Mouse (Mus musculus): ENCODE measurements at regions not wholly inside any gene's neighbourhood (a gene's known extent, or its start where the extent isn't known, plus 50 kb on each side); places are given as distances from the start of the nearest gene placed in this dataset.
"Not testable (repeated sequence)": the region's sequence is repeated elsewhere in the genome, so short reads cannot be mapped to it uniquely, and the experiment has no call there.

GRCm38 (mm10) chr7:29639591-29639990 lies 87.2 kb downstream of the Catsperg2 start:
- not testable (repeated sequence) for H3K9me3 ChIP-seq (replicated peaks; ENCODE audit: control insufficient read depth, low read length); H3K9ac ChIP-seq (ENCODE audit: low read length); H3K4me3 ChIP-seq (ENCODE audit: low read depth, low read length); H3K27ac ChIP-seq (ENCODE audit: low read depth, low read length); H3K27me3 ChIP-seq (replicated peaks; ENCODE audit: control insufficient read depth, insufficient read depth, low read length); DNase-seq (ENCODE audit: low spot score); H3K4me2 ChIP-seq (ENCODE audit: low read length); H3K4me1 ChIP-seq (ENCODE audit: control insufficient read depth, insufficient read depth, low read length); ATAC-seq; H3K36me3 ChIP-seq (ENCODE audit: control insufficient read depth, insufficient read depth, low read length)
- 68% methylated on average over 5 of the region's 5 CpGs for WGBS

- no peaks in the 10 kb centered on the region for H3K36me3 ChIP-seq (ENCODE audit: control insufficient read depth, insufficient read depth, low read length)
- DNase-seq (ENCODE audit: low spot score) (no peak), ATAC-seq (no peak)
- no peaks in the 10 kb centered on the region for H3K9me3 ChIP-seq (replicated peaks; ENCODE audit: control insufficient read depth, low read length)
- H3K4me2 ChIP-seq (ENCODE audit: low read length), result no peak overlapping the region
- no peaks in the 10 kb centered on the region for H3K4me1 ChIP-seq (ENCODE audit: control insufficient read depth, insufficient read depth, low read length)
- H3K27ac ChIP-seq (ENCODE audit: low read depth, low read length), result no peak overlapping the region
- 60% methylated on average over 1 of the region's 1 CpGs for WGBS
- H3K9ac ChIP-seq (ENCODE audit: low read length), result no peak overlapping the region
- H3K4me3 ChIP-seq (ENCODE audit: low read depth, low read length), result no peak overlapping the region
- no peaks in the 10 kb centered on the region for H3K27me3 ChIP-seq (replicated peaks; ENCODE audit: control insufficient read depth, insufficient read depth, low read length)
Observed at GRCm38 (mm10) chr7:29602356-29602755, 83.9 kb upstream of the Sipa1l3 start.

- Histone ChIP-seq H3K27me3 (replicated peaks; ENCODE audit: control insufficient read depth, insufficient read depth, low read length) (no peaks in the 10 kb centered on the region), H3K9me3 (replicated peaks; ENCODE audit: control insufficient read depth, low read length) (no peaks in the 10 kb centered on the region), H3K27ac (ENCODE audit: low read depth, low read length) (no peak overlapping the region), H3K36me3 (ENCODE audit: control insufficient read depth, insufficient read depth, low read length) (no peaks in the 10 kb centered on the region), H3K4me1 (ENCODE audit: control insufficient read depth, insufficient read depth, low read length) (no peaks in the 10 kb centered on the region), H3K4me2 (ENCODE audit: low read length) (no peak overlapping the region), H3K4me3 (ENCODE audit: low read depth, low read length) (no peak overlapping the region), H3K9ac (ENCODE audit: low read length) (no peak overlapping the region)
- ATAC-seq, result no peak
- 77% methylated on average over 6 of the region's 6 CpGs for WGBS
- no peak for DNase-seq (ENCODE audit: low spot score)
Observed at GRCm38 (mm10) chr7:29601337-29601736, 82.9 kb upstream of the Sipa1l3 start.

GRCm38 (mm10) chr7:29597291-29597690 lies 78.8 kb upstream of the Sipa1l3 start:
- H3K36me3 ChIP-seq (ENCODE audit: control insufficient read depth, insufficient read depth, low read length); ATAC-seq; H3K27me3 ChIP-seq (replicated peaks; ENCODE audit: control insufficient read depth, insufficient read depth, low read length); H3K9ac ChIP-seq (ENCODE audit: low read length); H3K27ac ChIP-seq (ENCODE audit: low read depth, low read length); H3K4me2 ChIP-seq (ENCODE audit: low read length); H3K4me1 ChIP-seq (ENCODE audit: control insufficient read depth, insufficient read depth, low read length); H3K4me3 ChIP-seq (ENCODE audit: low read depth, low read length); H3K9me3 ChIP-seq (replicated peaks; ENCODE audit: control insufficient read depth, low read length): not testable (repeated sequence)
- WGBS, result 36% methylated on average over 7 of the region's 7 CpGs
- peak; percentile 58 for DNase-seq (ENCODE audit: low spot score)

- Histone ChIP-seq H3K4me3 (ENCODE audit: low read depth, low read length) (no peak overlapping the region), H3K9me3 (replicated peaks; ENCODE audit: control insufficient read depth, low read length) (no peaks in the 10 kb centered on the region), H3K9ac (ENCODE audit: low read length) (no peak overlapping the region), H3K4me2 (ENCODE audit: low read length) (no peak overlapping the region), H3K27me3 (replicated peaks; ENCODE audit: control insufficient read depth, insufficient read depth, low read length) (no peaks in the 10 kb centered on the region), H3K27ac (ENCODE audit: low read depth, low read length) (no peak overlapping the region), H3K4me1 (ENCODE audit: control insufficient read depth, insufficient read depth, low read length) (no peaks in the 10 kb centered on the region), H3K36me3 (ENCODE audit: control insufficient read depth, insufficient read depth, low read length) (no peaks in the 10 kb centered on the region)
- ATAC-seq (no peak), DNase-seq (ENCODE audit: low spot score) (no peak)
- 79% methylated on average over 5 of the region's 5 CpGs for WGBS
Observed at GRCm38 (mm10) chr7:29578128-29578527, 59.7 kb upstream of the Sipa1l3 start.

GRCm38 (mm10) chr7:29575606-29576005 lies 57.2 kb upstream of the Sipa1l3 start:
- no peak for DNase-seq (ENCODE audit: low spot score)
- H3K27ac ChIP-seq (ENCODE audit: low read depth, low read length), result no peak overlapping the region
- WGBS, result 57% methylated on average over 1 of the region's 1 CpGs
- no peaks in the 10 kb centered on the region for H3K27me3 ChIP-seq (replicated peaks; ENCODE audit: control insufficient read depth, insufficient read depth, low read length)
- H3K4me3 ChIP-seq (ENCODE audit: low read depth, low read length), result no peak overlapping the region
- H3K9me3 ChIP-seq (replicated peaks; ENCODE audit: control insufficient read depth, low read length), result 0 out of 2 replicates have a peak, but pooled peaks cover 2% of the 10 kb centered on the region
- H3K4me1 ChIP-seq (ENCODE audit: control insufficient read depth, insufficient read depth, low read length), result no peaks in the 10 kb centered on the region
- no peak overlapping the region for H3K9ac ChIP-seq (ENCODE audit: low read length)
- H3K36me3 ChIP-seq (ENCODE audit: control insufficient read depth, insufficient read depth, low read length), result no peaks in the 10 kb centered on the region
- ATAC-seq, result no peak
- no peak overlapping the region for H3K4me2 ChIP-seq (ENCODE audit: low read length)
